Mouse (Mus musculus) monocyte, adult 2 months (primary cell): ENCODE measurements around the gene Angptl1.

Source experiments
- DNase-seq, 2 experiments: peaks; one replicate each; pipeline ENCODE4 v3.0.0; 2022; ENCODE audit warnings: low spot score in 2 of 2, low read depth in 1 of 2

Gene Angptl1

GRCm38 (mm10) chr1:156838177-156838576, at the start of gene Angptl1:
TSS of gene Angptl1 (plus strand) at chr1:156838562.
- DNase-seq, result no peak

GRCm38 (mm10) chr1:156789844-156790490, 48.4 kb upstream of the Angptl1 start:
- DNase-seq, result no peak

GRCm38 (mm10) chr1:156796251-156796650, 42.1 kb upstream of the Angptl1 start:
- no peak for DNase-seq

- no peak for DNase-seq
These were observed 37.1 kb upstream of the Angptl1 start for GRCm38 (mm10) chr1:156801276-156801675.

GRCm38 (mm10) chr1:156808332-156808731, 30.0 kb upstream of the Angptl1 start:
- DNase-seq, result no peak

- no peak for DNase-seq
These were observed 26.4 kb upstream of the Angptl1 start for GRCm38 (mm10) chr1:156811928-156812327.

- no peak for DNase-seq
These were observed 25.6 kb upstream of the Angptl1 start for GRCm38 (mm10) chr1:156812716-156813115.

- DNase-seq, result no peak
These were observed 24.9 kb upstream of the Angptl1 start for GRCm38 (mm10) chr1:156813485-156813884.

- no peak for DNase-seq
These were observed 19.1 kb upstream of the Angptl1 start for GRCm38 (mm10) chr1:156819236-156819635.

- DNase-seq, result no peak
These were observed 333 bp downstream of the Angptl1 start for GRCm38 (mm10) chr1:156838695-156839094.

GRCm38 (mm10) chr1:156841625-156842339, 3.4 kb downstream of the Angptl1 start:
- no peak for DNase-seq

- DNase-seq, result no peak
These were observed 8.7 kb downstream of the Angptl1 start for GRCm38 (mm10) chr1:156847098-156847497.

GRCm38 (mm10) chr1:156852409-156852808, 14.0 kb downstream of the Angptl1 start:
- DNase-seq, result no peak

- no peak for DNase-seq
These were observed 14.5 kb downstream of the Angptl1 start for GRCm38 (mm10) chr1:156852872-156853271.

GRCm38 (mm10) chr1:156854558-156854957, 16.2 kb downstream of the Angptl1 start:
- no peak for DNase-seq

GRCm38 (mm10) chr1:156856666-156857065, 18.3 kb downstream of the Angptl1 start:
- no peak for DNase-seq

GRCm38 (mm10) chr1:156859156-156859555, 20.8 kb downstream of the Angptl1 start:
- DNase-seq, result no peak

GRCm38 (mm10) chr1:156859711-156860250, 21.4 kb downstream of the Angptl1 start:
- DNase-seq, result no peak

GRCm38 (mm10) chr1:156860266-156860665, 21.9 kb downstream of the Angptl1 start:
- no peak for DNase-seq

- no peak for DNase-seq
These were observed 23.2 kb downstream of the Angptl1 start for GRCm38 (mm10) chr1:156861475-156862043.

- DNase-seq, result no peak
These were observed 25.4 kb downstream of the Angptl1 start for GRCm38 (mm10) chr1:156863726-156864125.

- DNase-seq, result no peak
These were observed 25.9 kb downstream of the Angptl1 start for GRCm38 (mm10) chr1:156864240-156864639.
